Mouse (Mus musculus): Measurements from ENCODE around the gene Spc24. TPM values are rescaled to one million over a fixed set of nuclear protein-coding genes. Genes with fewer than 3 reads are reported as not detected.

The Spc24 gene
- polyA plus RNA-seq, 1 experiment from 2014 or later, result 132 TPM

- Histone ChIP-seq H3K4me1 (replicated peaks) (no peaks in the 10 kb centered on the region), H3K27ac (no peak overlapping the region), H3K36me3 (peaks cover 69% of the 10 kb centered on the region), H3K27me3 (ENCODE audit: insufficient read depth, poor library complexity, severe bottlenecking) (no peaks in the 10 kb centered on the region), H3K4me3 (no peak overlapping the region), H3K9me3 (peaks cover 10% of the 10 kb centered on the region; the same call in 1 of the 2 replicates)
- 93% methylated on average over 3 of the region's 3 CpGs for WGBS
- no peak for DNase-seq (ENCODE audit: low spot score)
Observed at GRCm38 (mm10) chr9:21709340-21709739, 50.8 kb downstream of the Spc24 start.

- Histone ChIP-seq H3K27ac (no peak overlapping the region), H3K9me3 (peaks cover 7% of the 10 kb centered on the region; the same call in 1 of the 2 replicates), H3K27me3 (ENCODE audit: insufficient read depth, poor library complexity, severe bottlenecking) (no peaks in the 10 kb centered on the region), H3K4me1 (replicated peaks) (no peaks in the 10 kb centered on the region), H3K36me3 (peaks cover 84% of the 10 kb centered on the region), H3K4me3 (no peak overlapping the region)
- no peak for DNase-seq (ENCODE audit: low spot score)
- WGBS, result 91% methylated on average over 8 of the region's 8 CpGs
Observed at GRCm38 (mm10) chr9:21706586-21707265, 53.4 kb downstream of the Spc24 start.

- 91% methylated on average over 4 of the region's 4 CpGs for WGBS
- Histone ChIP-seq H3K9me3 (peaks cover 7% of the 10 kb centered on the region; the same call in 1 of the 2 replicates), H3K4me3 (no peak overlapping the region), H3K27me3 (ENCODE audit: insufficient read depth, poor library complexity, severe bottlenecking) (no peaks in the 10 kb centered on the region), H3K36me3 (peaks cover 90% of the 10 kb centered on the region), H3K4me1 (replicated peaks) (no peaks in the 10 kb centered on the region), H3K27ac (no peak overlapping the region)
- DNase-seq (ENCODE audit: low spot score), result no peak
Observed at GRCm38 (mm10) chr9:21706085-21706484, 54.0 kb downstream of the Spc24 start.

Other genes starting within 250 kb of the Spc24 start
- gene AB124611, start 234.1 kb downstream of the Spc24 start, polyA plus RNA-seq (2016; fragmentation: Nextera tagmentation; extraction: Ambion mirVana), result 4.9 and 5.8 TPM in 2 replicates
- 66.3 and 71.9 TPM in 2 replicates for gene Carm1, start 213.4 kb downstream of the Spc24 start, polyA plus RNA-seq (2016; fragmentation: Nextera tagmentation; extraction: Ambion mirVana)
- gene Timm29, start 167.6 kb downstream of the Spc24 start, polyA plus RNA-seq (2016; fragmentation: Nextera tagmentation; extraction: Ambion mirVana), result 33.8 and 38.4 TPM in 2 replicates
- gene Yipf2, start 167.5 kb downstream of the Spc24 start, polyA plus RNA-seq (2016; fragmentation: Nextera tagmentation; extraction: Ambion mirVana), result 21.5 and 23.7 TPM in 2 replicates
- gene Smarca4, start 144.1 kb downstream of the Spc24 start, polyA plus RNA-seq (2016; fragmentation: Nextera tagmentation; extraction: Ambion mirVana), result 153 and 173 TPM in 2 replicates
- 51.1 and 55.1 TPM in 2 replicates for gene Ldlr, start 36.8 kb downstream of the Spc24 start, polyA plus RNA-seq (2016; fragmentation: Nextera tagmentation; extraction: Ambion mirVana)
- gene Kank2, start 38.4 kb upstream of the Spc24 start, polyA plus RNA-seq (2016; fragmentation: Nextera tagmentation; extraction: Ambion mirVana), result 10.0 and 11.0 TPM in 2 replicates
- 0.70 and 0.85 TPM in 2 replicates for gene Angptl8, start 75.2 kb upstream of the Spc24 start, polyA plus RNA-seq (2016; fragmentation: Nextera tagmentation; extraction: Ambion mirVana)
- gene Dock6, start 92.3 kb upstream of the Spc24 start, polyA plus RNA-seq (2016; fragmentation: Nextera tagmentation; extraction: Ambion mirVana), result 23.7 and 24.1 TPM in 2 replicates
- gene Rab3d, start 157.9 kb upstream of the Spc24 start, polyA plus RNA-seq (2016; fragmentation: Nextera tagmentation; extraction: Ambion mirVana), result 8.9 and 10.9 TPM in 2 replicates
- gene Ccdc159, start 167.2 kb upstream of the Spc24 start, polyA plus RNA-seq (2016; fragmentation: Nextera tagmentation; extraction: Ambion mirVana), result 4.2 and 5.1 TPM in 2 replicates
- 39.1 and 46.1 TPM in 2 replicates for gene Tmem205, start 167.3 kb upstream of the Spc24 start, polyA plus RNA-seq (2016; fragmentation: Nextera tagmentation; extraction: Ambion mirVana)
- gene Plppr2, start 176.7 kb upstream of the Spc24 start, polyA plus RNA-seq (2016; fragmentation: Nextera tagmentation; extraction: Ambion mirVana), result 15.6 and 30.6 TPM in 2 replicates
- gene Swsap1, start 195.5 kb upstream of the Spc24 start, polyA plus RNA-seq (2016; fragmentation: Nextera tagmentation; extraction: Ambion mirVana), result 7.1 and 9.3 TPM in 2 replicates
- 9.3 and 9.6 TPM in 2 replicates for gene Epor, start 203.2 kb upstream of the Spc24 start, polyA plus RNA-seq (2016; fragmentation: Nextera tagmentation; extraction: Ambion mirVana)
- gene Rgl3, start 229.1 kb upstream of the Spc24 start, polyA plus RNA-seq (2016; fragmentation: Nextera tagmentation; extraction: Ambion mirVana), result 3.7 and 5.7 TPM in 2 replicates
- gene Ccdc151, start 242.3 kb upstream of the Spc24 start, polyA plus RNA-seq (2016; fragmentation: Nextera tagmentation; extraction: Ambion mirVana), result 5.1 and 6.7 TPM in 2 replicates
- gene Prkcsh, start 242.5 kb upstream of the Spc24 start, polyA plus RNA-seq (2016; fragmentation: Nextera tagmentation; extraction: Ambion mirVana), result 115 and 120 TPM in 2 replicates

Measured in hindbrain, embryonic 10.5 days (tissue).